Mouse (Mus musculus): ENCODE measurements around the gene Fpr1. TPM values are rescaled to one million over a fixed set of nuclear protein-coding genes. Genes with fewer than 3 reads are reported as not detected.
A peak's percentile ranks its signal among the peaks of the same experiment; 100 is the strongest.

Fpr1 gene
- polyA plus RNA-seq, 1 experiment from 2014 or later = 1.7 TPM

GRCm38 (mm10) chr17:17828191-17828981 is 55.4 kb downstream of the Fpr1 start:
- peak overlapping the region; percentile 97 for H3K27ac ChIP-seq (ENCODE audit: low read length)
- no peaks in the 10 kb centered on the region for H3K9me3 ChIP-seq (ENCODE audit: control insufficient read depth, low read length)
- H3K4me1 ChIP-seq (replicated peaks; ENCODE audit: control insufficient read depth, insufficient read depth, low read length) = peaks cover 29% of the 10 kb centered on the region
- peak overlapping the region; percentile 66 for H3K4me2 ChIP-seq (ENCODE audit: low read depth, low read length)
- peak overlapping the region; percentile 85 for H3K4me3 ChIP-seq (ENCODE audit: low read length)
- peak; percentile 64 for ATAC-seq (ENCODE audit: low read depth)
- peaks cover 16% of the 10 kb centered on the region for H3K36me3 ChIP-seq (ENCODE audit: control insufficient read depth, insufficient read depth, low read length)
- 1% methylated on average over 9 of the region's 15 CpGs for WGBS
- H3K9ac ChIP-seq (ENCODE audit: low read length) = peak overlapping the region; percentile 91
- H3K27me3 ChIP-seq (ENCODE audit: control insufficient read depth, insufficient read depth, low read depth, low read length) = no peaks in the 10 kb centered on the region

- Histone ChIP-seq H3K36me3 (ENCODE audit: control insufficient read depth, insufficient read depth, low read length) (peaks cover 11% of the 10 kb centered on the region), H3K9me3 (ENCODE audit: control insufficient read depth, low read length) (no peaks in the 10 kb centered on the region), H3K4me2 (ENCODE audit: low read depth, low read length) (peak overlapping the region; percentile 66), H3K4me3 (ENCODE audit: low read length) (peak overlapping the region; percentile 85), H3K4me1 (replicated peaks; ENCODE audit: control insufficient read depth, insufficient read depth, low read length) (peaks cover 25% of the 10 kb centered on the region), H3K27me3 (ENCODE audit: control insufficient read depth, insufficient read depth, low read depth, low read length) (no peaks in the 10 kb centered on the region), H3K9ac (ENCODE audit: low read length) (peak overlapping the region; percentile 91), H3K27ac (ENCODE audit: low read length) (peak overlapping the region; percentile 97)
- ATAC-seq (ENCODE audit: low read depth) = peak; percentile 42
- WGBS = 0% methylated on average over 12 of the region's 13 CpGs
Observed at GRCm38 (mm10) chr17:17827658-17828190, 56.0 kb downstream of the Fpr1 start.

GRCm38 (mm10) chr17:17826751-17827657 is 56.7 kb downstream of the Fpr1 start, which contains the start of gene Spaca6:
TSS of gene Spaca6 (plus strand) at chr17:17827158.
- Histone ChIP-seq H3K4me1 (replicated peaks; ENCODE audit: control insufficient read depth, insufficient read depth, low read length) (peaks cover 23% of the 10 kb centered on the region), H3K9me3 (ENCODE audit: control insufficient read depth, low read length) (no peaks in the 10 kb centered on the region), H3K36me3 (ENCODE audit: control insufficient read depth, insufficient read depth, low read length) (peaks cover 7% of the 10 kb centered on the region), H3K27me3 (ENCODE audit: control insufficient read depth, insufficient read depth, low read depth, low read length) (no peaks in the 10 kb centered on the region), H3K4me3 (ENCODE audit: low read length) (peak within 1 kb of the TSS; percentile 85), H3K9ac (ENCODE audit: low read length) (peak within 1 kb of the TSS; percentile 91), H3K4me2 (ENCODE audit: low read depth, low read length) (peak within 1 kb of the TSS; percentile 66), H3K27ac (ENCODE audit: low read length) (peak within 1 kb of the TSS; percentile 97)
- WGBS = under 1% methylated on average over 36 of the region's 42 CpGs
- ATAC-seq (ENCODE audit: low read depth) = peak; percentile 87

MicroRNAs encoded within 50 kb of the gene (microRNA counts, 519-probe panel; counts per million panel counts)
- microRNA mmu-let-7e (4,934 counts per million, percentile 94 among the panel's probes with 10 or more counts), microRNA mmu-miR-125a-3p (3,152 counts per million, percentile 62 among the panel's probes with 10 or more counts), microRNA mmu-miR-125a-5p (5,192 counts per million, percentile 96 among the panel's probes with 10 or more counts), microRNA mmu-miR-99b (4,397 counts per million, percentile 89 among the panel's probes with 10 or more counts)

Small RNA genes within 50 kb of the gene (microRNA-seq; reads per million reads assigned to microRNA genes)
- gene Gm25927 (not detected), gene Mir125a (3,362 reads per million, percentile 86 among the genes with 10 or more reads in this experiment), gene Mir99b (18,105 reads per million, percentile 96 among the genes with 10 or more reads in this experiment), gene Mirlet7e (not detected)

Other genes with a start within 250 kb of the Fpr1 start
- gene Vmn2r90, start 180.2 kb downstream of the Fpr1 start, polyA plus RNA-seq (2015; fragmentation: Nextera tagmentation; extraction: Ambion mirVana) = not detected in 2 replicates
- gene Spaca6, start 56.8 kb downstream of the Fpr1 start, polyA plus RNA-seq (2015; fragmentation: Nextera tagmentation; extraction: Ambion mirVana) = 31.4 and 36.6 TPM in 2 replicates
- gene Has1, start 28.7 kb downstream of the Fpr1 start, polyA plus RNA-seq (2015; fragmentation: Nextera tagmentation; extraction: Ambion mirVana) = 0.73 and 1.3 TPM in 2 replicates
- gene Fpr2, start 3.9 kb upstream of the Fpr1 start, polyA plus RNA-seq (2015; fragmentation: Nextera tagmentation; extraction: Ambion mirVana) = 1.9 and 2.9 TPM in 2 replicates
- gene Fpr3, start 3.9 kb upstream of the Fpr1 start, polyA plus RNA-seq (2015; fragmentation: Nextera tagmentation; extraction: Ambion mirVana) = not detected in 2 replicates
- gene Fpr-rs4, start 137.8 kb upstream of the Fpr1 start, polyA plus RNA-seq (2015; fragmentation: Nextera tagmentation; extraction: Ambion mirVana) = not detected in 2 replicates
- not detected in 2 replicates for gene Vmn2r124, start 165.5 kb upstream of the Fpr1 start, polyA plus RNA-seq (2015; fragmentation: Nextera tagmentation; extraction: Ambion mirVana)
- not detected in 2 replicates for gene Vmn2r91, start 201.1 kb upstream of the Fpr1 start, polyA plus RNA-seq (2015; fragmentation: Nextera tagmentation; extraction: Ambion mirVana)

Data from lung, embryonic 16.5 days (tissue).